Mouse (Mus musculus) MN1 (cell line): Measurements from ENCODE around the gene Adarb2.
"Not testable (repeated sequence)": the region's sequence is repeated elsewhere in the genome, so short reads cannot be mapped to it uniquely, and the experiment has no call there.

ENCODE experiments used
- DNase-seq: peaks from one replicate; pipeline ENCODE4 v3.0.0-alpha.2; 2016; ENCODE audit warnings: low spot score

Gene Adarb2

DNA sequence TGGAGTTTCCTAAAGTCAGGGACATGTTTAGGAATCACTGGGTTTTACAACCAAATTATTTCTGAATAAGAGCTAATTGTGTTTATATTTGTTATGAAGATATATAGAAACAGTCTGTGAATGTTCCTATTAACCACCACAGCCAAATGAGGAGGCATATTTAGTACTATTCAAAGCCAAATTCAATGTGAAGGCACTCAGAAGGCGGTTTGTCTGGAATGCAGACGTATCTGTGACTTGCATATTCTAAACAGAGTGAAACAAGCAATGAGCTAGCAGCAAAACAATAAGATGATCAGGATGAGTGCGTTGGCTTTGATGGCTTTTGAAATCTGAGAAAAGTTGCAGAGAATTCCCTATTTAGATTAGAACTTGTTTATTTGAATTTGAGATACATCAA is 387.8 kb downstream of the Adarb2 start:
- no peak for DNase-seq

DNA sequence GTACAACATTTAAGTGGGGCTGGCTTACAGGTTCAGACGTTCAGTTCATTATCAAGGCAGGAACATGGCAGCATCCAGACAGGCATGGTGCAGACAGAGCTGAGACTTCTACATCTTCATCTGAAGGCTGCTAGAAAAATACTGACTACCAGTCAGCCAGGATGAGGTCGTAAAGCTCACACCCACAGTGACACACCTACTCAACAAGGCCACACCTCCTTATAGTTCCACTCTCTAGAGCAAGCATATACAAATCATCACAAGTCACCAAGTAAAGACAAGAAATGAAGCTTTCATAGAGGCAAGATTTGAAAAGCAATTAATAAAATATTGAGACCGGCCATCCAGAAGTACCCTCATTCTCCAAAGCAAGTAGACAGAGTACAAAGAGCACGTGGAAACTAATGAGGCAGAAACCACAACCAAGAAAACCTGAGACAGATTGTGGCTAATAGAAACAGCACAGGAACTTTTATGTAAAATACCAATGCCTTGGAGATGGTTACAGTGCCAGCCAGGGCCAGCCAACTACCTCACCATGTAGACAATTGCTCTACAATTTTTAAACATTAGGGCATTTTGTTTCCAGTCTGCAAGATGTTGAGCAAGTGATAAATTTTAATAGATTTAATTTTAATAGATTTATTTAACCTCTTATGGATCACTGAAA is 394.4 kb downstream of the Adarb2 start:
- DNase-seq, result no peak

DNA sequence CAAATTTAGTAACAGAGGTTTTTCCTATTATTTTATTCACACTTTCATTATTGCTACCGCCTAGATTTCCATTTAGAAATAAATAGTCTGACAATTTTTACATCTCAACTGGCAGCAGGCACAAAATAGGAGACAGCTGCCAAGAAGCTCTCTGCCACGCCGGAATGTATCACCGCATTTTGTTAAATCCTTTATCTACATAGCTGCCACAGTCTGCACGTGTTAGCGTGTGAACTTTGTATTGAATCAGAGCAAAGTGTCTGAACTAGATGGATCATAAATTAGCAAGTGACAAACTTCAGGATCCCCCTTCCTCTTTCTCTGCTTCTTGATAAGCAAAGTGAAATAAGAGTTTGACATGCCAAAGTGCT is 395.0 kb downstream of the Adarb2 start:
- DNase-seq, result no peak

DNA sequence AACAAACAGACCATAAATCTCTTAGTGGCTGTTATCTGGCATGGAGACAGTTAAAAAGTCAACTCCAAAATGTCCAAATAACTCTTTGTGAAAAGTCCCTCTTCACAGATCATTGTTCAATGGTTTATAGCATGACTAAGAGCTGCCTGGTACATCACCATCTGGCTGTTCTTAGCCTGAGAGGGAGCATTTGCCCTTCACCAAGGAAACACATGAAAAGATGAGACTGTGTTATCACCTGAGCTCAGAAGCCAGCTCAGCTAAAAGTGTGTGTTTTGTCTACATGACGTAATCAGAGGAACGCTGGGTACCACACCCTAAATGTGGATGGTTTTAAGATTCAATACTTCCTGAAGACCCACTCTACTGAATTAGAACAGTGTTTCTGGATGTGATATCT is 403.0 kb downstream of the Adarb2 start:
- no peak for DNase-seq

DNA sequence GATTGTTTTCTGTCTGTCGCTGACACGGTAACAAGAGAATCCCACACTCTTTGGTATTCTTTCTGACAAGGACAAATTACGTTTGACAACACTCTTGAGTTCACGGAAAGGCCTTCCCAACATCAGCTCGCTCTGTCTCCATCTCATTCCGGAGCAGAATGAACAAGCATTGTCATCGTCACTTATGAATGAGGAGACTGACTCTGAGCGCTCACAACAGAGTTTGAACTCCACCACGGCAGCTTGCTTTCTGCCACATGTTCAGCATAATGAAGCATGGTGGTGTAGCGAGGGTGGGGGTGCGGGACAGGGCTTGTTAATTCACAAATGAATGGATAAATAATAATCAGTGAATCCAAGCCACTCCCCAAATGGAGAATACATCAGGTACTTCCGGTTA is 405.4 kb downstream of the Adarb2 start:
- DNase-seq, result no peak

DNA sequence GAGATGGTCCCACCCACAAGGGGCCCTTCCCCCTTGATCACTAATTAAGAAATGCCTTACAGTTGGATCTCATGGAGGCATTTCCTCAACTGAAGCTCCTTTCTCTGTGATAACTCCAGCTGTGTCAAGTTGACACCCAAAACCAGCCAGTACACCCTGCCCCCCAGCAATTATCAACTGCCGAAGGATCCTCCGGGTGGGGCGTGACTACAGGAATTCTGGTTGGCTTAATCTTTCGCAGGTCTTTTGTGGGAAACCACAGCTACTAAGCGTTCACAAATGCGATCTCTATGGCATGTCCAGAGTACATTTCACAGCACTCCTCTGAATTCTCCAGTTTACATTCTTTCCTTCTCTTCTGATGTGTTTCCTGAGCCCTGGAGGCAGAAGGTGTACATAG is 406.3 kb downstream of the Adarb2 start:
- DNase-seq, result not testable (repeated sequence)

DNA sequence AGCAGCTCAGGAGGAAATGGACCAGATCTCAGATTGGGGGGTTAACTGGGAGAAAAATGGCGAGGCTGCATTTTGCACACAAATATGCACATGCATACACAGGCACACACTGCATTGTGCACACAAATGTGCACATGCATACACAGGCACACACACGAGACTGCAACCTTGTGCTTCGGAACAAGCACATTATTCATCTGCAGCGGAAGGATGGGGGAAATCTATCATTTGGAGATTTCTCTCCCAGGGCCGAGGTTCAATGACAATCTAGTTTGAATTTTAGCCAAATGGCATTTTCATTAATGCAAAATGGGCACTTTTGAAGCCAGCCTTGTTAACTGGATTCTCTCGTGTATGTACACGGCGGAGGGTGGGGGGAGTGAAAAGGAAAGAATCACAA is 408.3 kb downstream of the Adarb2 start:
- DNase-seq, result no peak

DNA sequence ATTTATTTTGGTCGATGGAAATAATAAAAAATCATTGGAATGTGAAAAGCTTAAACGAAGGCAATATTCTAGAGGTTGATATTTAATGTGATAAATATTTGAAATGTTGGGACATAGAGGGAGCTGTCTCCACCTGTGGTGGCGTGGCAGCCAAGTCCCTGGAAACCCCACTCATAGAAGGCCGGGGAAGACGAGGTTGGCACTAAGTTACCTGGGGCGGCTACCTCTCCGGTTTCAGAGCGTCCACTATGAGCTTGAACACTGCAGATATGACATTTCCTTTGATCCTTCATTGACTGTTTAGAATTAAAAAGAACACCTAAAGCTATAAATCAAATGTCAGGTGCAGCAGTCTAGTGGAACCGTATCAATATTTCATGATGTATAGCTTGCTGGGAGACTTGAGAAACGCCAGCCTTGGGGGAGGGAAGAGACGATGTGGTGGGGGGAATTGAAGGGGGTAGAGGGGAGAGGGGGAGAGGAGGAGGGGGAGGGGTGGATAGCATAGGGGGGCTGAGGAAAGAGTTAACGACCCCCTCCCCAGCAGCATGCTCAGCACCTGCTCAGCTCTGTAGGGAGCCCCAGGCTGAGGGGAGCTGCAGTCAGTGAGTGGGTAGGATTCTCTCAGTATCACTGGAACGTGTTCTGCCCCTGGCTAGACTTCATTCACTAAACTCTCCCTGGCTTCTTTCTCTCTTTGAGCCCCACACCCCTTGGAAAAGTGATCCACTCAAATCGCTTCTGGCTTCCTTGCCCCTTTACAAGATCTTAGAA is 410.1 kb downstream of the Adarb2 start:
- no peak for DNase-seq

DNA sequence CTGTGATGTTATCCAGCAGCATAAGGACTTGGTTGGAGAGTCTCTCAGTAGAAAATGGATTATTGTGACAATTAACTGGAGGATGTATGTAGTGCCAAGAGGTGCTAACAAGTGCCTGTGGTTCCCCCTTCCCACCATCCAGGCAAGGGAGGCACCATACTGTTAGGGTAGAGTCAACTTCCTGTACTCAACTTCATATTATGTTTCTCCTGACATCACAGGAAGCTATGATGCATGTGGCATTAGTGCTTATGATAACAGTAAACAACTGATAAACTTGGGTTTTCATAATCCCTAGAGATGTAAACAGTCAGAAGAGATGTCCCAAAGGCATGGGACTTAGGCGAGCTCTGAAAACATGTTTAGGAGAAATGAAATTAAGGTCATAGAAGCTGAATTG is 414.0 kb downstream of the Adarb2 start:
- DNase-seq, result no peak

DNA sequence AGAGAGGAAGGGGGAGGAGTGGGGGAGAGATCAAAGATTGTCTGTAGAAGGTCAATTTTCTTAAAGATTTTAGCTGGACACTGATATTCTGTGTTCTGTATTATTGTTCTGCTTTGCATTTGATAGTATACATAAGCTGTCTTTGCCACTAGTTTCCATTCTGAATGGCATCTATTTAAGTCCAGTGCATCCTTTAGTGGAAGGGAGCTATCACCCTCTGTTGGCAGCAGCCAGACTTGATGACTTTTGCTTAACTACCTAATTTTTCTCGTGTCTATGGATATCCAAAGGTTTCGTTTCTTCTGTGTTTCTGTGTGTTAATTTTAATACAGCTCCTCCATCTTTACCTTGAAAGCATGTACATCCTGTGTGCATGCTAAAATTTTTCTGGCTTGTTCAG is 419.6 kb downstream of the Adarb2 start:
- no peak for DNase-seq

DNA sequence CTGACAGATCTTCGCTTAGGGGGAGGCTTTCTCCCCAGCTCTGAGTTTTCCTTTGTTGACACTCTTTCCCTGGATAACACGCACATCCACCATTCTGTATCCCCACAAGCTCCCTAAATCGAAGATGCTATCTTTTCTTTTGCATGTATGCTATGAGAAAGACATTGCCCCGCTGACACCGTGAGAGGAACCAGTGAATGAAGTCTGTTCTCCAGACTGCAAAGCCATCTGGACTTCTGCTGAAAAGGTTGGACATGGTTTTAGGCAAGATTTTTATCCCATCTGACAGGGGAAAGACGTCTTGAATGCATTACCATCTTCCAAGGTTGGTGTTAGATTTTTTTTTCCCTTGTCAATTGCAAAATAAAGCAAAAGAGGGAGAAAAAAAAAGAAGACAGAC is 426.9 kb downstream of the Adarb2 start:
- DNase-seq, result no peak

DNA sequence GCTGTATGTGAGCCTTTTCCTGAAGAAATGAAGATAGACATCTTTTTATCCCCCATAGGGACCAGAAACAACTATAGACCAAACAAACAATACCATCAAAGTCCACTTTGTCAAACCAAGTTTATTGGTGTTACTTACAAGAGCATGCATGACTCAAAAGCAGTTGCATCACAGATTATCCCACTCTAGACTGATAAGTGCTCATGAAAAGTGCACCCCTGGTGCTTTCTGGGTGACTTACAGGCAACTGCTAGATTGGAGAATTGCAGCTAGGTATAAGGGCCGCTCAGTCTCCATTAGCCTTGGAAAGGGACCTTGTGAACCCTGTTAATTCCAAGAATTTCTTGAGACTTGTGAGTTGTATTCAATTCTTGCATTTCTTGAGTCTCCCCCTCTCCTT is 429.0 kb downstream of the Adarb2 start:
- DNase-seq, result no peak

DNA sequence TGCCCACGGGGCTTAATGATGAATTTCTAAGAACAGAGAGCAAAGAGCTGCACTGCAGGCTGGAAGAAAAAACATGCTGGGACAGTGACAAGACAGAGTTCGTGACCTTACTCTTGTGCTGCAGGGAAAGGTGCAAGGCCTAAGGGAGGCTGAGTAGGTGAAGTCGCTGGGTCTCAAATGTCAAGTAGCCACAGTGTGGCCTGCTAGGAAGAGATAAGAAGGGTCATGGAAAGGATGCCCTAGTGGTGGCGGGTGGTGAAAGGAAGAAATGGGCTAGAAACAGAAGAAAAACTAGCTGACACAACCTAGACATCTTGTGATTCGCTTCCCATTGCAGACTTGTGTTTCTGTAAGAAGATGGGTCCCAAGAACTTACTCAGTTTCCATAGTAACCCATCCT is 429.4 kb downstream of the Adarb2 start:
- no peak for DNase-seq

DNA sequence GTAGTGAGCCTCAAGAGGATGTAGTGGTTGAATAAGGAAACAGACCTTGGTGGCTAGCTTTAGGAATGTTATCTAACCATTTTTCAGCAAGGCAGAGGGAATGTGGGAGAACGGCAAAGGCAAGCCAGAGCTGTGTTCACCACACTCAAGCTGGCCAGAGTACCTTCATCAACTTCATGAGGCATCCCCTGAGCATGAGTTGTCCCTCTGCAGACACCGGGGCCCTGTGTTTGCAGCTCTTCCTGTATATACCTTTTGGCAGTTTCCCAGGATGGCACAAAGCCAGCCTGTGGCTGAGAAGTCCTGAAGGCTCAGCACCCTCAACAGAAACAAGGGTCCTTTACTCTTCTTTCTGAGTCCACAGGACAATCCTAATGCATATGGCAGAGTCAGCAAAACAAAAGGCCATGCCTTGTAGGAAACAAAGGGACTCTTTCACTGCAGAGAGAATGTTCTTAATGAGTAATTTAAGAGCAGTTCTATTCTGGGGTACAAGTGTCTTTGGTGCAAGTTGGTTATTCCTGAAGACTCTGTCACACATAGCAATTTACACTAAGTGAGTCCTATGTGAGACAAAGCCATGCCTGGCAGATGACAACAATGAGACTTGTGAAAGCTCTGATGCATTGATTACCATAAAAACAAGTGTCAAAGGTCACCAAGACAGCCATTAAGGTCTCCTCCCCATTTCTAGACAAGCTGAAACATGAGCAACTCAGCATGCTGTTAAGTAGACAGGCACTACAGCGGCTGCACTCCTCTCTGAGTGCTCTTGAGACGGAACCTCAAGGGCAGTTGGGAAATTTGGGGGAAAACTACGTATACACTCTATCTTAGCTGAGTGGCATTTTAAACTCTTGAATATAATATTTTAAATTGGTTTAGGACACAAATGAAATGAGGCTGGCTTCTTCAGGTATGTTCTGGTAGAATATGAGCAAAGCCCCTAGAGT is 431.0 kb downstream of the Adarb2 start:
- no peak for DNase-seq

DNA sequence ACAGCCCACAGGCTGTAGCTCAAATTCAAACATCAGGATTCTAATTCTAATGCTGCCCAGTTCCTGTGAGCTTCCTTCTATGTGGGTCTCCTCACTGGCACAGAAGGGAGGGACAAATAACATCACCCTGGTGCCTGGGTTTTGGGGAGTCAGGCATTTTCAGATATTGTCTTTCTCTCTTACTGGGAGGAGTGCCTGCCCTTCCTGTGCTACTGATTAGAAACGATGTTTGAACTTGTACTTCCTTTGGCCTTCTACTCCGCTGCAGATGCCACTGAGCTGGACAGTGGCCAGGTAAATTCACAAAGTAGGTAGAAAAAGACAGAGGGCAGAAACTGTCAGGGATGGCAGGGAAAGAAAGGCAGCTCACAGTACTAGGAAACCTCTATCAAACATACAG is 439.4 kb downstream of the Adarb2 start:
- DNase-seq, result no peak

DNA sequence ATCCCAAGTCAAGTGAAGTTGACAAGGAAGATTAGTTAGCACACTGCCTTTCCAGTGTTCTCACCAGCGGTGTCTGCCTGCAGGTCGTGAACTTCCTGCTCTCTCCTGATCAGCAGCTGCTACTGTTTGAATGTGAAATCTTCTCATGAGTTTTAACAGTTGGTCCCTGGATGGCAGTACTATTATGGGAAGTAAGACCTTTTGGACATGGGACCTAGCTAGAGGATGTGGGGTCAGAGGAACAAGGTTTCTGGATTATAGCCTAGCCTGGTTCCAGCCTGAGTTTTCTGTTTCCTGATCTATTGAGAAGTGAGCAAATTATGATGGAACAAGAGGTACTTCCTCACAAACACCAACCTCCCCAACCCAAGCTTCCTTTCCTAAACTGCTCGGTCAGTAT is 441.3 kb downstream of the Adarb2 start:
- DNase-seq, result no peak

DNA sequence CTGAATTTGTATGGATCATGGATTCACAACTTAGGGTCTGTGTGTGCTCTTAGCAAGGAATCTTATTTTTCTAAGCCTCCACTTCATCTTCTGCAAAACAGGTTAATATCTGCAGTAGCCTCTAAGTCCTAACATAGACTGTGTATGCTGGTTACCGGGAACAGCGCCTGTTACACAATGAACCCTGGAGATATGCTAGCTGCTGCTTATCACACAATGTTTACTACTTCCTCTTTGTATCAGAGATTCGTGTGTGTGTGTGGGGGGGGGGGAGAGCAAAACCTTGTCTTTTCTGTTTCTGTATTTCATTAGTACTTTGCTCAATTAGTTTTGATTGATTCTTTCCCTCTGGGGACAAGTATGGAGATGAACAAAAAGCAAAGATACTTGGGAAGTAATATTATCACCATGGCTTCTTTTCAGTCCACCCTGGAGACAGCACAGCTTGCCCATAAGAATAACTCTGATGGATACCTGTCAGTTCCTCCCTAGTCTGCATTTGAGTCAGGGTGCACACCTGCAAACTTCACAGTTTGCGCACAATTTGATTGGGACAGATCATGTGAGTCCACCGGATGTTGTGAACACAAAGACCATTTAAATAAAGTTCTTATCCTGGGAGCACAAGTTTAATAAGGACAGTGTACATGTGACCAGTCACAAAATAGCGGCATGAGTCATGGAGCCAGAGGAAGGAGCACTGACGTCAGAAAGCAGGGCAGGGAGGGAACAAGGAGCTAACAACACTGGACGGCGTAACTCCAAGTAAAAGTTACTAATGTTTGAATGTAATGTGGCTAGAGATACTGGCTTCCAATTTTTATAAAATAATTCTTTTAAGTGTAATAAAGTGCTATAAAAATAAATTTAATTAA is 442.4 kb downstream of the Adarb2 start:
- no peak for DNase-seq

DNA sequence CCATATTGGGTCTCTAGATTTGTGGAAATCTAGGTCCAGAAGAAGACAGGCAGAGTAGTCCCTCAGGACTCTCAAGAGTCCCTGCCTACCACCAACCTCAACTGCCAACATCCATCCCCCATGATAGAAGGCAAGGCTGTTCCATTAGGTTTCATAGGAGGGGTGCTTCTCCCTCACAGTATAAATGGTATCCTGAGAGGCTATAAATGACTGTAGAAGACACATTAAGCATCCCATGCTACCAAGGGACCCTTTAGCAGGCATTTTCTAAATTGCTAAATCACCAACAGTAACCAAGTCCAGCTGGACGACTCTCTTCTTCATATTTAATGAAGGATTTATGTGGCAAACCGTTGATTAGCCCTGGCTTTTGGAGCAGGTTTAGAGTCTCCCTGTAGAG is 446.6 kb downstream of the Adarb2 start:
- no peak for DNase-seq

DNA sequence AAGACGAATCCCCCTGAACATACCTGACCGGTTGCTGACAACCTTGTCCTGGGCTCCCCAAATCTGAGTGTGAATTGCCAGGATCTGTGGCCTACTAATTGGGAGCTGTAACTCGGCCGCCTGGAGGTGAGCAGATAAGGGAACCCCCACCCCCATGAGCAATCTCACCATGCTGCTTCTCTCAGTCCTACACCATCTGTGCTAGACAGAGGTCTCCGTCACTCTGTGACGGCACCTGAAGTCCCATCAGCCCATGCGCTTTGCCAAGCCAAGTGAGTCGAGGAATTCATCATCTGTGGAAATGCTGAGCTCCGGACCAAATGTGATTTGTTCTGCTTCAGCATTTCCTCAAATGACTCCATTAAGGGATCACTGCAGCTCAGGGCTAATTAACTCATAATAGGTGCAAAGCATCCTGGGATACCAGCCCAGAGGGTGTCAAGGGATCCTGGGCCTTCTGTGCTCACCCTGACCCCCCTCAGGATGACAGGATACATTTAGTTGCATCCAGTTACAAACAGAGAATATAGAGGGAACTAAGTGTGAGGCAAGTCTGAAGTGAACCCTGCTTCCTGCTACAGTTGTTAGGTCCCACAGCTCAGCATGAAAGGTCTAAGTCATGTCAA is 462.1 kb downstream of the Adarb2 start:
- no peak for DNase-seq

DNA sequence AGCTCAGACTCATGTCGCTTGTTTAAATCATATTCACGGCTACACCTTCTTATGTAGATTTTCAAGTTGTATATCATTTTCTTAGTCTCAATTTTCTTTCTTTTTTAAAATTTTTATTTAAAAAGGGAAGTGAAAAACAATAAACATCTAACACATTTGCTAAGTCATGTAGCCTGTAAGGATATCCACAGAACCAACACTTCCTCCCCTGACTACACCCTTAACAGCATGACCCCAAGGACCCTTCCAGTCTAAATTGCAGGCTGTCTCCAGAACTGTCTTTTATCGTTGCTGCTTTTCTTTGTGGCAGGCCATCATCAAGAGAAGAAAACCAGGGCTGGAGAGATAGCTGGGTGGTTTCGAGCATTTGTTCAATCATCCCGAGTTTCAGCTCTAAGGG is 474.5 kb downstream of the Adarb2 start:
- no peak for DNase-seq

DNA sequence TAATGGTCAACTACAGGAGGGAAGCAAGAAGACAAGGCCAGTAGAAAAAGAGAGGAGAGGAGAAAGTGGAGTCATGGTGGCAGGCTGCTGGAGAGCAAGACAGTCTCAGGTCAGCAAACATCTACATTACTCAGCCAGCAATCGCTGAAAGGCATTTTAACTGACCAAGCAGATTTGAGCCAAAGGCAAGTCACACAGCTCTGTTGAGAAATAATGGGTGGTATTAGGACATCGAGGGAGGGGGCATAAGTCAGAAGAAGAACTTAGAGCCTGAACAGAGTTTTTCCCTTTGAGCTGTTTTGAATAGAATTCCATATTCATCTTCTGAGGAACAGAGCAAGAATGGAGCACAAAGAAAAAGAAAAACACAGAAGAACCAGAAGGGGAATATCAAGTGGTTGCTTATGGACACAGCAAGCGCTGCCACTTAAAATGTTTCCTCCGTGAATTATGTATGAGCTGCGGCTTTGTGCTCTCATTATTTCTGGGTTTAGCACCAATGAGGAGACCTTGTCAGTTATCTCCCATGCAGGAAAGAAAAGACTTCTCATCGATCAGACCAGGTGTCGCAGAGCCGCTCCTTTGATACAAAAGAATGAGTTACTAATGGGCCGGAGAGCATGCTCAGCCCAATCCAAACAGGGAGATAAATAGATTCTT is 477.9 kb downstream of the Adarb2 start:
- no peak for DNase-seq
